Mouse (Mus musculus) stomach, postnatal 0 days (tissue): ENCODE measurements at regions not wholly inside any gene's neighbourhood (a gene's known extent, or its start where the extent isn't known, plus 50 kb on each side); places are given as distances from the start of the nearest gene placed in this dataset.

Experiments
- ATAC-seq: fragments of 200-750 bp; cut with Nextera tagmentation; 2 replicates; pipeline ENCODE4 v1.8.0; 2017; ENCODE audit not compliant: low FRiP score, low TSS enrichment
- DNase-seq: peaks from one replicate; pipeline ENCODE4 v3.0.0-alpha.2; 2016; ENCODE audit warnings: low spot score
- H3K27ac ChIP-seq: fragments of 300-500 bp; sonication (generic); replicated peaks from 2 replicates; pipeline ENCODE4 v1.5.1; 2014; ENCODE audit warnings: mild to moderate bottlenecking, control low read depth
- H3K27me3 ChIP-seq: fragments of 300-500 bp; sonication (generic); 2 replicates; pipeline ENCODE4 v1.6.1; 2014; ENCODE audit warnings: low read length; ENCODE audit not compliant: control insufficient read depth, insufficient read depth
- H3K36me3 ChIP-seq: fragments of 300-500 bp; sonication (generic); 2 replicates; pipeline ENCODE4 v1.6.1; 2014; ENCODE audit warnings: low read length, mixed read lengths; ENCODE audit not compliant: control insufficient read depth, insufficient read depth
- H3K4me1 ChIP-seq: fragments of 300-500 bp; sonication (generic); replicated peaks from 2 replicates; pipeline ENCODE4 v1.6.1; 2014; ENCODE audit warnings: antibody characterized with exemption; ENCODE audit not compliant: control insufficient read depth, insufficient read depth
- H3K4me2 ChIP-seq: fragments of 300-500 bp; sonication (generic); replicated peaks from 2 replicates; pipeline ENCODE4 v1.6.1; 2014; ENCODE audit warnings: low read depth, mild to moderate bottlenecking, control low read depth, moderate library complexity
- H3K4me3 ChIP-seq: fragments of 300-500 bp; sonication (generic); 2 replicates; pipeline ENCODE4 v1.5.1; 2014; ENCODE audit warnings: low read depth, low read length, control low read depth
- H3K9ac ChIP-seq: fragments of 300-500 bp; sonication (generic); 2 replicates; pipeline ENCODE4 v1.6.1; 2014; ENCODE audit warnings: mild to moderate bottlenecking, low read length, control low read depth, mixed read lengths
- H3K9me3 ChIP-seq: fragments of 300-500 bp; sonication (generic); 2 replicates; pipeline ENCODE4 v1.6.1; 2016; ENCODE audit warnings: low read length; ENCODE audit not compliant: control insufficient read depth
- CTCF ChIP-seq: IDR thresholded peaks from 2 replicates; pipeline ENCODE4 v1.5.1; 2016; ENCODE audit warnings: antibody characterized with exemption, low read depth, mild to moderate bottlenecking, moderate library complexity
- EP300 ChIP-seq: optimal IDR thresholded peaks from 2 replicates; pipeline ENCODE3; 2016; ENCODE audit warnings: antibody characterized with exemption
- WGBS: fragments of 180-500 bp; shearing (Covaris S2); extraction: QIAGEN DNeasy Blood & Tissue Kit; methylation state at CpG from one replicate; pipeline ENCODE4 v1.1.7; 2014; 5-methylcytosine and 5-hydroxymethylcytosine counted together

- ATAC-seq (no peak), DNase-seq (no peak)
- H3K36me3 ChIP-seq: no peaks in the 10 kb centered on the region
- H3K4me1 ChIP-seq: no peaks in the 10 kb centered on the region
- no peaks in the 10 kb centered on the region for H3K9me3 ChIP-seq
- no peaks in the 10 kb centered on the region for H3K27me3 ChIP-seq
- H3K9ac ChIP-seq: no peak overlapping the region
- 73% methylated on average over 6 of the region's 6 CpGs for WGBS
- TF ChIP-seq EP300: no peak
- H3K4me3 ChIP-seq: no peak overlapping the region
- no peak overlapping the region for H3K27ac ChIP-seq
- no peak overlapping the region for H3K4me2 ChIP-seq
These were observed 94.6 kb upstream of the Robo2 start for GRCm38 (mm10) chr16:74506173-74506709.

GRCm38 (mm10) chr16:74504426-74504825 lies 92.8 kb upstream of the Robo2 start:
- TF ChIP-seq EP300: no peak
- no peak for TF ChIP-seq CTCF
- 39% methylated on average over 5 of the region's 5 CpGs for WGBS
- Histone ChIP-seq H3K4me1 (no peaks in the 10 kb centered on the region), H3K36me3 (no peaks in the 10 kb centered on the region), H3K9me3 (no peaks in the 10 kb centered on the region), H3K27me3 (no peaks in the 10 kb centered on the region), H3K4me2 (no peak overlapping the region), H3K27ac (no peak overlapping the region), H3K4me3 (no peak overlapping the region), H3K9ac (no peak overlapping the region)
- ATAC-seq (no peak), DNase-seq (no peak)

GRCm38 (mm10) chr16:74500687-74501086 lies 89.1 kb upstream of the Robo2 start:
- no peak overlapping the region for H3K27ac ChIP-seq
- no peaks in the 10 kb centered on the region for H3K4me1 ChIP-seq
- H3K4me3 ChIP-seq: no peak overlapping the region
- DNase-seq (no peak), ATAC-seq (no peak)
- no peak overlapping the region for H3K4me2 ChIP-seq
- H3K27me3 ChIP-seq: no peaks in the 10 kb centered on the region
- 82% methylated on average over 3 of the region's 3 CpGs for WGBS
- H3K9me3 ChIP-seq: no peaks in the 10 kb centered on the region
- H3K9ac ChIP-seq: no peak overlapping the region
- TF ChIP-seq CTCF: no peak
- TF ChIP-seq EP300: no peak
- no peaks in the 10 kb centered on the region for H3K36me3 ChIP-seq

GRCm38 (mm10) chr16:74467745-74468420 lies 56.3 kb upstream of the Robo2 start:
- TF ChIP-seq EP300 (no peak), CTCF (no peak)
- no peaks in the 10 kb centered on the region for H3K36me3 ChIP-seq
- no peak overlapping the region for H3K4me2 ChIP-seq
- ATAC-seq: no peak
- no peak overlapping the region for H3K9ac ChIP-seq
- no peaks in the 10 kb centered on the region for H3K4me1 ChIP-seq
- H3K27me3 ChIP-seq: no peaks in the 10 kb centered on the region
- H3K4me3 ChIP-seq: no peak overlapping the region
- DNase-seq: no peak
- H3K27ac ChIP-seq: no peak overlapping the region
- no peaks in the 10 kb centered on the region for H3K9me3 ChIP-seq
- WGBS: 67% methylated on average over 6 of the region's 6 CpGs

GRCm38 (mm10) chr16:74467159-74467558 lies 55.5 kb upstream of the Robo2 start:
- no peaks in the 10 kb centered on the region for H3K27me3 ChIP-seq
- DNase-seq: no peak
- ATAC-seq: no peak
- TF ChIP-seq CTCF (no peak), EP300 (no peak)
- WGBS: 62% methylated on average over 7 of the region's 7 CpGs
- no peak overlapping the region for H3K9ac ChIP-seq
- no peaks in the 10 kb centered on the region for H3K9me3 ChIP-seq
- H3K4me3 ChIP-seq: no peak overlapping the region
- H3K36me3 ChIP-seq: no peaks in the 10 kb centered on the region
- no peak overlapping the region for H3K27ac ChIP-seq
- no peaks in the 10 kb centered on the region for H3K4me1 ChIP-seq
- no peak overlapping the region for H3K4me2 ChIP-seq

- Histone ChIP-seq H3K27me3 (no peaks in the 10 kb centered on the region), H3K4me1 (no peaks in the 10 kb centered on the region), H3K4me3 (no peak overlapping the region), H3K9ac (no peak overlapping the region), H3K9me3 (no peaks in the 10 kb centered on the region), H3K36me3 (no peaks in the 10 kb centered on the region), H3K4me2 (no peak overlapping the region), H3K27ac (no peak overlapping the region)
- DNase-seq (no peak), ATAC-seq (no peak)
- 46% methylated on average over 2 of the region's 2 CpGs for WGBS
- no peak for TF ChIP-seq EP300
- TF ChIP-seq CTCF: no peak
These were observed 53.2 kb upstream of the Robo2 start for GRCm38 (mm10) chr16:74464835-74465234.
